Mouse (Mus musculus): ENCODE measurements around the gene Cep162. TPM values are rescaled to one million over a fixed set of nuclear protein-coding genes. Genes with fewer than 3 reads are reported as not detected.

Gene Cep162
- polyA plus RNA-seq, 1 experiment from 2014 or later = 6.0 TPM

- 72% methylated on average over 4 of the region's 4 CpGs for WGBS (ENCODE audit: insufficient replicate concordance)
Observed at GRCm38 (mm10) chr9:87146400-87146799, 108.9 kb downstream of the Cep162 start.

DNA sequence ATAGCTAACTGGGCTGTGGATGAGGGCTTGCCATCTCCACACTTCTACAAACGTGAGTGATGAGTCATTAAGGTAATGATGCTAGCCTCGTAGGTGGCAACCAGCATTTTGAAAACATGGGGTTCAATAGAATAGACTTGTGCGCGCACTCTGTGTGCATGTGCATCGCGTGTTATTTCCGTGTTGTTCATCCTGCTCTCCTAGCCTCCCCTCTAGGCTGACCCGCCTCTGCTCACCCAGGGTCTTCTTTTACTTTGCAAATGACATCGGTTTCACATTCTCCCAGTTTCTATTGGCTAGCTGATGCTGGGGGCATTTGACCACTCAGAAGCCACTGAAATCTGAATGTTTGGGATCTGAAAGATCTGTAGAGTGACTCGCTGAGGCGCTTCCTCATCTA, 109.7 kb downstream of the Cep162 start:
- Histone ChIP-seq H3K27me3 (ENCODE audit: control insufficient read depth, insufficient read depth, low read length) (peaks cover 32% of the 10 kb centered on the region), H3K4me1 (ENCODE audit: control insufficient read depth, insufficient read depth, low read length) (peaks cover 9% of the 10 kb centered on the region; the same call in 1 of the 2 replicates), H3K9ac (ENCODE audit: low read depth, low read length) (no peak overlapping the region), H3K36me3 (ENCODE audit: control insufficient read depth, insufficient read depth, low read length) (no peaks in the 10 kb centered on the region), H3K27ac (ENCODE audit: low read depth, low read length) (no peak overlapping the region), H3K4me3 (ENCODE audit: low read depth, low read length) (no peak overlapping the region), H3K4me2 (no peak overlapping the region), H3K9me3 (replicated peaks; ENCODE audit: control insufficient read depth, low read length) (no peaks in the 10 kb centered on the region)
- ATAC-seq (replicated peaks; ENCODE audit: insufficient number of reproducible peaks, low FRiP score, low TSS enrichment) = no peak
- 31% methylated on average over 11 of the region's 11 CpGs for WGBS (ENCODE audit: insufficient replicate concordance)

More at GRCm38 (mm10) chr9:87146400-87146799, 108.9 kb downstream of the Cep162 start:
- no peak overlapping the region for H3K27ac ChIP-seq (ENCODE audit: low read depth, low read length)
- H3K4me3 ChIP-seq (ENCODE audit: low read depth, low read length) = no peak overlapping the region
- peaks cover 32% of the 10 kb centered on the region for H3K27me3 ChIP-seq (ENCODE audit: control insufficient read depth, insufficient read depth, low read length)
- no peak overlapping the region for H3K4me2 ChIP-seq
- H3K36me3 ChIP-seq (ENCODE audit: control insufficient read depth, insufficient read depth, low read length) = no peaks in the 10 kb centered on the region
- no peaks in the 10 kb centered on the region for H3K9me3 ChIP-seq (replicated peaks; ENCODE audit: control insufficient read depth, low read length)
- H3K4me1 ChIP-seq (ENCODE audit: control insufficient read depth, insufficient read depth, low read length) = peaks cover 9% of the 10 kb centered on the region; the same call in 1 of the 2 replicates
- ATAC-seq (replicated peaks; ENCODE audit: insufficient number of reproducible peaks, low FRiP score, low TSS enrichment) = no peak
- H3K9ac ChIP-seq (ENCODE audit: low read depth, low read length) = no peak overlapping the region

- Histone ChIP-seq H3K4me2 (peak overlapping the region; percentile 77), H3K9me3 (replicated peaks; ENCODE audit: control insufficient read depth, low read length) (no peaks in the 10 kb centered on the region), H3K4me3 (ENCODE audit: low read depth, low read length) (peak overlapping the region; percentile 43), H3K4me1 (ENCODE audit: control insufficient read depth, insufficient read depth, low read length) (peaks cover 9% of the 10 kb centered on the region; the same call in 1 of the 2 replicates), H3K27me3 (ENCODE audit: control insufficient read depth, insufficient read depth, low read length) (peaks cover 35% of the 10 kb centered on the region), H3K27ac (ENCODE audit: low read depth, low read length) (no peak overlapping the region), H3K36me3 (ENCODE audit: control insufficient read depth, insufficient read depth, low read length) (no peaks in the 10 kb centered on the region), H3K9ac (ENCODE audit: low read depth, low read length) (no peak overlapping the region)
- no peak for ATAC-seq (replicated peaks; ENCODE audit: insufficient number of reproducible peaks, low FRiP score, low TSS enrichment)
- WGBS (ENCODE audit: insufficient replicate concordance) = 6% methylated on average over 15 of the region's 15 CpGs
Observed at GRCm38 (mm10) chr9:87145180-87145579, 110.2 kb downstream of the Cep162 start.

GRCm38 (mm10) chr9:87144532-87144931, 110.8 kb downstream of the Cep162 start:
- ATAC-seq (replicated peaks; ENCODE audit: insufficient number of reproducible peaks, low FRiP score, low TSS enrichment) = no peak
- peak overlapping the region; percentile 77 for H3K4me2 ChIP-seq
- H3K4me1 ChIP-seq (ENCODE audit: control insufficient read depth, insufficient read depth, low read length) = peaks cover 9% of the 10 kb centered on the region; the same call in 1 of the 2 replicates
- 3% methylated on average over 19 of the region's 19 CpGs for WGBS (ENCODE audit: insufficient replicate concordance)
- peaks cover 35% of the 10 kb centered on the region for H3K27me3 ChIP-seq (ENCODE audit: control insufficient read depth, insufficient read depth, low read length)
- H3K9me3 ChIP-seq (replicated peaks; ENCODE audit: control insufficient read depth, low read length) = no peaks in the 10 kb centered on the region
- H3K36me3 ChIP-seq (ENCODE audit: control insufficient read depth, insufficient read depth, low read length) = no peaks in the 10 kb centered on the region
- H3K9ac ChIP-seq (ENCODE audit: low read depth, low read length) = 0 out of 2 replicates have a peak overlapping the region, but pooled peaks have one; percentile 28
- no peak overlapping the region for H3K27ac ChIP-seq (ENCODE audit: low read depth, low read length)
- H3K4me3 ChIP-seq (ENCODE audit: low read depth, low read length) = peak overlapping the region; percentile 43

DNA sequence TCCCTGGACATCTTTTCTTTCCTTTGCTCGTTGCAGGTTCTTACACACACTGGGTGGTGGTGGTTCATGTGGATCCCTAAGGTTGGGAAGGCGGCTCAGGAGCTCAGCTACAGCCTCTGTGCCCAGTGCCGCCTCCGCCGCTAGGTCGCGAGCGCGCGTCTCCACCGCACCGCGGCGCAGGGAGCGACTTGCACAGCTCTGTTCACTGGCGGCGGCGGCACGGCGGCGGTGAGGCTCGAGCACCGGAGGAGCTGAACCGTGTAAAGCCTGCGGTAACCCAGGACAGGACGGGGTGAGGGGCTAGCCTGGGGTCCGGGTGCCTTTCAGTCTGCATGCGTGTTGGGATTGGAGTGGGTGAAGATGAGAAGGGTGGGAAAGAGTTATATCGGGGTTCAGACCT, 111.2 kb downstream of the Cep162 start, which contains the start of gene Mrap2:
TSS of gene Mrap2 (plus strand) at position 201 of the 400 bp plus-strand sequence.
- Histone ChIP-seq H3K4me2 (peak within 1 kb of the TSS; percentile 77), H3K4me3 (ENCODE audit: low read depth, low read length) (peak within 1 kb of the TSS; percentile 43), H3K27ac (ENCODE audit: low read depth, low read length) (no peak within 1 kb of the TSS), H3K27me3 (ENCODE audit: control insufficient read depth, insufficient read depth, low read length) (peaks cover 35% of the 10 kb centered on the region), H3K4me1 (ENCODE audit: control insufficient read depth, insufficient read depth, low read length) (peaks cover 9% of the 10 kb centered on the region; the same call in 1 of the 2 replicates), H3K9ac (ENCODE audit: low read depth, low read length) (0 out of 2 replicates have a peak within 1 kb of the TSS, but pooled peaks have one; percentile 28), H3K36me3 (ENCODE audit: control insufficient read depth, insufficient read depth, low read length) (no peaks in the 10 kb centered on the region), H3K9me3 (replicated peaks; ENCODE audit: control insufficient read depth, low read length) (no peaks in the 10 kb centered on the region)
- ATAC-seq (replicated peaks; ENCODE audit: insufficient number of reproducible peaks, low FRiP score, low TSS enrichment) = peak; percentile 77
- WGBS (ENCODE audit: insufficient replicate concordance) = under 1% methylated on average over 29 of the region's 29 CpGs

DNA sequence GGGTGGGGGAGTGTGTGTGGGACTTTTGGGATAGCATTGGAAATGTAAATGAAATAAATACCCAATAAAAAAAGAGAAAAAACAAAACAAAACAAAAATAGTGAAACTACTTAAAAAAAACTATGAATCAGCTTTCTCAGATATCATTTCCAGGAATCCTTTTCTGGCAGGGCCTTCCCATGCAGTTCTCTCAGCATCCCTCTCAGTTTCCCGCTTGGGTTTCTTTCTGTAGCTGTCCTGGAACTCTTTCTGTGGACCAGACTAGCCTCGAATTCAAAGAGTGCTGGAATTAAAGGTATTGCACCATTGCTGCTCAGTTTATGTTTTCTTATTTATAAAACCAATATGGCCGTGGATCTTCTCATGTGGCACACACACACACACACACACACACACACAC, 112.3 kb downstream of the Cep162 start:
- H3K4me2 ChIP-seq = no peak overlapping the region
- no peak overlapping the region for H3K27ac ChIP-seq (ENCODE audit: low read depth, low read length)
- H3K27me3 ChIP-seq (ENCODE audit: control insufficient read depth, insufficient read depth, low read length) = peaks cover 35% of the 10 kb centered on the region
- no peak for ATAC-seq (replicated peaks; ENCODE audit: insufficient number of reproducible peaks, low FRiP score, low TSS enrichment)
- WGBS (ENCODE audit: insufficient replicate concordance) = 68% methylated on average over 3 of the region's 3 CpGs
- no peaks in the 10 kb centered on the region for H3K36me3 ChIP-seq (ENCODE audit: control insufficient read depth, insufficient read depth, low read length)
- H3K4me3 ChIP-seq (ENCODE audit: low read depth, low read length) = no peak overlapping the region
- peaks cover 9% of the 10 kb centered on the region; the same call in 1 of the 2 replicates for H3K4me1 ChIP-seq (ENCODE audit: control insufficient read depth, insufficient read depth, low read length)
- H3K9ac ChIP-seq (ENCODE audit: low read depth, low read length) = no peak overlapping the region
- H3K9me3 ChIP-seq (replicated peaks; ENCODE audit: control insufficient read depth, low read length) = no peaks in the 10 kb centered on the region

Other genes starting within 250 kb of the Cep162 start
- 0.26 and 0.49 TPM in 2 replicates for gene Ripply2, start 240.0 kb downstream of the Cep162 start, polyA plus RNA-seq (2014; fragmentation: Nextera tagmentation; extraction: Ambion mirVana)
- 52.0 and 52.7 TPM in 2 replicates for gene Cyb5r4, start 233.5 kb downstream of the Cep162 start, polyA plus RNA-seq (2014; fragmentation: Nextera tagmentation; extraction: Ambion mirVana)
- gene Mrap2, start 111.2 kb downstream of the Cep162 start, polyA plus RNA-seq (2014; fragmentation: Nextera tagmentation; extraction: Ambion mirVana) = not detected in 2 replicates